Mouse (Mus musculus) embryonic facial prominence, embryonic 15.5 days (tissue): ENCODE measurements around the gene Sprr1b. TPM values are rescaled to one million over a fixed set of nuclear protein-coding genes. Genes with fewer than 3 reads are reported as not detected.

Experiments used
- ATAC-seq: fragments of 200-750 bp; cut with Nextera tagmentation; 2 replicates; pipeline ENCODE4 v1.8.0; 2017; ENCODE audit warnings: low read depth, moderate TSS enrichment; ENCODE audit not compliant: insufficient number of reproducible peaks, low FRiP score, low TSS enrichment
- H3K27ac ChIP-seq: fragments of 300-500 bp; sonication (generic); replicated peaks from 2 replicates; pipeline ENCODE4 v1.5.1; 2015; ENCODE audit warnings: mild to moderate bottlenecking, inconsistent platforms
- H3K27me3 ChIP-seq: fragments of 300-500 bp; sonication (generic); 2 replicates; pipeline ENCODE4 v1.6.1; 2015; ENCODE audit warnings: inconsistent platforms
- H3K36me3 ChIP-seq: fragments of 300-500 bp; sonication (generic); 2 replicates; pipeline ENCODE4 v1.6.1; 2015; ENCODE audit warnings: mild to moderate bottlenecking, inconsistent platforms
- H3K4me1 ChIP-seq: fragments of 300-500 bp; sonication (generic); 2 replicates; pipeline ENCODE4 v1.6.1; 2015; ENCODE audit warnings: inconsistent platforms
- H3K4me2 ChIP-seq: fragments of 300-500 bp; sonication (generic); replicated peaks from 2 replicates; pipeline ENCODE4 v1.6.1; 2015; ENCODE audit warnings: mild to moderate bottlenecking, inconsistent platforms
- H3K4me3 ChIP-seq: fragments of 300-500 bp; sonication (generic); replicated peaks from 2 replicates; pipeline ENCODE4 v1.5.1; 2015; ENCODE audit warnings: mild to moderate bottlenecking, inconsistent platforms
- H3K9ac ChIP-seq: fragments of 300-500 bp; sonication (generic); 2 replicates; pipeline ENCODE4 v1.6.1; 2015; ENCODE audit warnings: inconsistent platforms
- H3K9me3 ChIP-seq: fragments of 300-500 bp; sonication (generic); replicated peaks from 2 replicates; pipeline ENCODE4 v1.6.1; 2016; ENCODE audit warnings: inconsistent platforms
- WGBS: fragments of 180-500 bp; shearing (Covaris S2); methylation state at CpG from one replicate; pipeline ENCODE4 v1.1.7; 2015; 5-methylcytosine and 5-hydroxymethylcytosine counted together
- polyA plus RNA-seq: library from polyadenylated mRNA; unstranded; fragments of >200 nt; fragmentation: Nextera tagmentation; extraction: Ambion mirVana; gene quantifications from 2 replicates; pipeline ENCODE4 v1.2.1, GENCODE M21; 2015

The Sprr1b gene
- polyA plus RNA-seq, 1 experiment from 2014 or later, result 55.6 TPM

GRCm38 (mm10) chr3:92417782-92418181 lies 20.8 kb downstream of the Sprr1b start, which contains the start of gene Sprr2j-ps:
Gene Sprr2j-ps, plus strand, starts transcription at chr3:92418082.
- H3K27me3 ChIP-seq, result no peaks in the 10 kb centered on the region
- H3K9ac ChIP-seq, result no peak within 1 kb of the TSS
- no peaks in the 10 kb centered on the region for H3K36me3 ChIP-seq
- H3K4me3 ChIP-seq, result no peak within 1 kb of the TSS
- no peaks in the 10 kb centered on the region for H3K9me3 ChIP-seq
- WGBS, result 91% methylated on average over 2 of the region's 2 CpGs
- no peaks in the 10 kb centered on the region for H3K4me1 ChIP-seq
- H3K4me2 ChIP-seq, result no peak within 1 kb of the TSS
- no peak within 1 kb of the TSS for H3K27ac ChIP-seq
- no peak for ATAC-seq

GRCm38 (mm10) chr3:92407691-92408090 lies 30.9 kb downstream of the Sprr1b start, which contains the start of gene Sprr2i:
Gene Sprr2i, plus strand, starts transcription at chr3:92407991.
- H3K4me2 ChIP-seq, result no peak within 1 kb of the TSS
- no peaks in the 10 kb centered on the region for H3K27me3 ChIP-seq
- no peak within 1 kb of the TSS for H3K4me3 ChIP-seq
- H3K36me3 ChIP-seq, result no peaks in the 10 kb centered on the region
- H3K9ac ChIP-seq, result no peak within 1 kb of the TSS
- H3K9me3 ChIP-seq, result no peaks in the 10 kb centered on the region
- 89% methylated on average over 2 of the region's 2 CpGs for WGBS
- H3K4me1 ChIP-seq, result no peaks in the 10 kb centered on the region
- H3K27ac ChIP-seq, result no peak within 1 kb of the TSS
- ATAC-seq, result no peak

DNA sequence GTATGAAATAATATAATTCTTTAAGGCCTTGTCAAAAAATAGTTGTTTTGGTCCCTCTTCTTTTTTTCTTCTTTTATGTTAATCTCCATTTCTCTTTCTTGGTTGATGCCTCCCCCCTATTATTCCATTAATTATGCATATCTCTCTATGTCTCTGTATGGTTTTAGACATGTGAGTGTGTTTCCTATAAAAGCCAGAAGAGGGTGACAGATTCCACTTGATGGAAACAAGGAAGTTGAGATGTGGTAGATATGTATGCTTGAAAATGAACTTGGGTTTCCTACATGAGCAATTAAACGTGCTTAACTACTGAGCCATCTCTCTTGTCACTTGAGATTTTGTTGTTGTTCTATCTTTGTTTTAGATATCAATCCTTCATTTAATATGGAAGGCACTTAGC lies 44.3 kb downstream of the Sprr1b start:
- H3K9me3 ChIP-seq, result no peaks in the 10 kb centered on the region
- no peak for ATAC-seq
- H3K27me3 ChIP-seq, result no peaks in the 10 kb centered on the region
- no peak overlapping the region for H3K27ac ChIP-seq
- 39% methylated on average over 1 of the region's 1 CpGs for WGBS
- H3K4me3 ChIP-seq, result no peak overlapping the region
- no peak overlapping the region for H3K4me2 ChIP-seq
- H3K9ac ChIP-seq, result no peak overlapping the region
- H3K4me1 ChIP-seq, result no peaks in the 10 kb centered on the region
- no peaks in the 10 kb centered on the region for H3K36me3 ChIP-seq

Other genes with a start within 250 kb of the Sprr1b start
- 0.12 TPM in 1 of 2 replicates, not detected in the other for gene Sprr2a1, start 223.0 kb downstream of the Sprr1b start, polyA plus RNA-seq
- gene Sprr2a2, start 222.9 kb downstream of the Sprr1b start, polyA plus RNA-seq, result 2.5 and 6.2 TPM in 2 replicates
- gene Sprr2a3, start 153.4 kb downstream of the Sprr1b start, polyA plus RNA-seq, result 0.39 TPM in 1 of 2 replicates, not detected in the other
- 0.29 TPM in 1 of 2 replicates, not detected in the other for gene Sprr2b, start 122.2 kb downstream of the Sprr1b start, polyA plus RNA-seq
- not detected in 2 replicates for gene Sprr2d, start 99.6 kb downstream of the Sprr1b start, polyA plus RNA-seq
- gene Sprr2e, start 86.6 kb downstream of the Sprr1b start, polyA plus RNA-seq, result not detected in 2 replicates
- gene Sprr2f, start 73.6 kb downstream of the Sprr1b start, polyA plus RNA-seq, result not detected in 2 replicates
- gene Sprr2h, start 53.1 kb downstream of the Sprr1b start, polyA plus RNA-seq, result 1.5 and 4.6 TPM in 2 replicates
- gene Sprr2i, start 30.8 kb downstream of the Sprr1b start, polyA plus RNA-seq, result 0.29 TPM in 1 of 2 replicates, not detected in the other
- 0.26 TPM in 1 of 2 replicates, not detected in the other for gene Sprr2j-ps, start 20.7 kb downstream of the Sprr1b start, polyA plus RNA-seq
- 8.5 and 21.1 TPM in 2 replicates for gene Gm9774, start 9.4 kb downstream of the Sprr1b start, polyA plus RNA-seq
- 1.2 TPM in 2 replicates for gene Sprr2k, start 6.2 kb downstream of the Sprr1b start, polyA plus RNA-seq
- gene Sprr3, start 19.9 kb upstream of the Sprr1b start, polyA plus RNA-seq, result 27.2 and 28.3 TPM in 2 replicates
- 303 and 332 TPM in 2 replicates for gene Sprr1a, start 47.1 kb upstream of the Sprr1b start, polyA plus RNA-seq
- gene Sprr4, start 61.7 kb upstream of the Sprr1b start, polyA plus RNA-seq, result 2.3 and 6.7 TPM in 2 replicates
- 5.0 and 5.6 TPM in 2 replicates for gene 2310046K23Rik, start 95.7 kb upstream of the Sprr1b start, polyA plus RNA-seq
- 11.6 and 13.2 TPM in 2 replicates for gene Ivl, start 134.9 kb upstream of the Sprr1b start, polyA plus RNA-seq
- gene Smcp, start 150.2 kb upstream of the Sprr1b start, polyA plus RNA-seq, result not detected in 2 replicates
- 0.89 and 1.1 TPM in 2 replicates for gene 2210017I01Rik, start 168.7 kb upstream of the Sprr1b start, polyA plus RNA-seq
- gene Lce6a, start 182.9 kb upstream of the Sprr1b start, polyA plus RNA-seq, result 7.3 TPM in 2 replicates
- 6.2 and 8.1 TPM in 2 replicates for gene Lce1a1, start 209.5 kb upstream of the Sprr1b start, polyA plus RNA-seq
- gene Lce1b, start 218.1 kb upstream of the Sprr1b start, polyA plus RNA-seq, result 2.0 and 2.4 TPM in 2 replicates
- 8.7 and 11.9 TPM in 2 replicates for gene Lce1a2, start 231.5 kb upstream of the Sprr1b start, polyA plus RNA-seq
- gene Lce1c, start 240.5 kb upstream of the Sprr1b start, polyA plus RNA-seq, result 4.5 and 8.4 TPM in 2 replicates
- gene Lce1d, start 248.4 kb upstream of the Sprr1b start, polyA plus RNA-seq, result 2.1 and 3.6 TPM in 2 replicates